Mouse (Mus musculus) spleen, postnatal 4 days (tissue): ENCODE measurements at regions not wholly inside any gene's neighbourhood (a gene's known extent, or its start where the extent isn't known, plus 50 kb on each side); places are given as distances from the start of the nearest gene placed in this dataset.

Experiments used
- DNase-seq, 2 experiments: peaks; one replicate each; pipeline ENCODE4 v3.0.0; 2022; ENCODE audit warnings: low spot score in 2 of 2

DNA sequence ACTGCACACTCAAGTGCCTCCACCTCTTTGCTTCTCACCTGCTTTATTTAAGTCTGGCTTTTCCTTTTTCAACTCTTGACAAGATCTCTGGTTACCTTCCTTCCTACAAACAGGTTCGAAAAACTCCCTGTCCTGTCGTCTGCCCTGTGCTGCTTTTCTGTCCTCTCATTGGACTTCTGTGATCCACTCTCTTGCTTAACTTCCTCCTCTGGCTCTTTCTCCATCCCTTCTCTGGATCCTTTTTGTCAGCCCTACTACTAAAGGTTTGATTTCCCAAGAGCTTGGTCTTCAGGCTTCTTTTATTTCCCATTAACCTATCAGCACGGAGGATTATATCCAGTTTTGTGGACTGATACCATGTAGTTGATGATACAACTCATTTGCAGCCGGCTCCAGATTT is 149.8 kb downstream of the Satb1 start:
- no peak for DNase-seq

DNA sequence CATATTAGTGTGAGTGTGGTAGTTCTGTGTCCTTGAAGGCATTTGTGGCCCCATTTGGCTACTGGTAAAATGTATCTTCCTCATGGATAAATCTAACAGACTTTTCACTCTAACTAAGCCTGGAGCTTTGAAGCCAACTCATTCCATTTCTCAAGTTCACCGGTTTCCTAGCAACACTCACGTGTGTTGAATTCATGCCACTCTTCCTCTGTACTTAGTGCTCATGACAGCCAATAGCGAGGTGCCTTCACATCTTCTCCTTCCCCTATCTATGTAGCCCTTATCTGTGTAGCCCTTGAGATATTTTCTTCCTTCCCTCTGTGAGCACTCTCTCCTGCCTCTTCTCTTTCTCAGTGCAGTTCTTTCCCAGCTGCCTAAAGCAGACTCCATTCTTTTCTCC is 150.7 kb downstream of the Satb1 start:
- no peak for DNase-seq

DNA sequence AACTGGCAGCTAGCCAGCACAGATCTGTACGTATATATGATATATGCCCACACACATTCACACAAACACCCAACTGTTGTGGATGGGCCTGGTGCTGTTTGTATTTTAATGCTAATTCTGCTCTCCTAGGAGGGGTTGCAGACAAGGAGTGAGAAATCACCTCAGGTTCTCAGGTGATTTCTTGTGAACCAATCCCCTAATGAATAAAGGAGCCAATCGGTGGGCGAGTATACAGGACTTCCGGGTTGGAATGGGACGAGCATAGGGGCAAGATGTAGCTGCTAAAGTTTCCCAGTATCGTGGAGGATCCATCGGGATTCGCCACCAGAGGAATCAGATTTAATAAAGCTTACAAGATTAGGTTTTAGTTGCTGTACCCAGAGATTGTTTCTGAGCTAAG is 155.6 kb downstream of the Satb1 start:
- DNase-seq = no peak

DNA sequence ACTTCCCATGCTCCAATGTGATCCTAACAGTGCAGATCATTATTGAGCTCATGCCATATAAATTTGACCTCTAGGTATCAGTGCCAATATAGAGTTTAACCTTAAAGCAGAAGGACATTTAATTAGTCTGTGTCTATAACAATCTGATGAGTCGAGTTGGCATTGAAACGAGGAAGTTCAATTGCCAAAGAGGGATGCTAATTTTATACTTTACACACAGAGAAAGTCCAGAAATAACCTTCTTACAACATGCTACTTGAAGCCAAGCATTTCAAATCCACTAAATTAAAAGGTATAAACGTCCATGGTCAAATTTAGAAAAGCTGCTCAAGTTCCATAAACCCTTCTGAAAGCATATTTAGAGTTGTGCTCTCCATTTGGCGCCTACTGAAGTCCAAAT is 174.7 kb downstream of the Satb1 start:
- DNase-seq = no peak

DNA sequence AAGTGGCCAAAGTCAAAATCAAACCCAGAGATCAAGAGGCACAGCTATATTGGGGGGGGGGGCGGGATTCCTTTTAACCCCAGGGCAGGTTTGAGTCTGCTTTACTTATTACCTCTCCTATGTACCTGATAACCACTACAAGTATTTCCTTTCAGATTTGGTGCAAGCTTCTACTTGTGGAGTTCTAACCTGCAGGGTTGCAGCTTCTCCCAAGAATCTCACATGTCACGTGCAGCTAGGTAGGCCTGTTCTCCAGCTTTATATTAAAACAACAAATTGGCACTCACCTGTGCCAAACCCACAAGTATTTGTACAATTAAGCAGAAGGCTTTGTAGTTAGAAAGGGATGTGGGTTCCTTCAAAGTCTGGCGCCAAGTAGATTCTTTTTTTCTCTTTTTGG is 179.2 kb downstream of the Satb1 start:
- DNase-seq = no peak

DNA sequence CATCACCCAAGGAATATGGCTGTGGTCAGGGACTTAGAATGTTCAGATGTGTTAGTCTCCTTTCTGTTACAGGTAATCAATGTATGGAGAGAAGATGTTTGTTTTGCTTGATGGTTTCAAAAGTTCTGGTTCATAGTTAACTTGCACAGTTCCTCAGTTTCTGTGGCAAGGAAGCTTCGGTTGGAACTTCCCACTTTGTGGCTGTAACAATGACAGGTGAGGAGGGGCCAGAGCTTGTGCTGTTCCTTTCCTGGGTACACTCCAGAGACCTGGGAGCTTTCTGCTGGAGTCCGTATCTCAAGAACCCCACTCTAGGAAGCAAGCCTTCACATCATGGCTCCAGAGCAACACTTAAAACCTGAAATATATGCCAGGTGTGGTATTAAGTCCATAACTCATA is 181.2 kb downstream of the Satb1 start:
- DNase-seq = no peak

DNA sequence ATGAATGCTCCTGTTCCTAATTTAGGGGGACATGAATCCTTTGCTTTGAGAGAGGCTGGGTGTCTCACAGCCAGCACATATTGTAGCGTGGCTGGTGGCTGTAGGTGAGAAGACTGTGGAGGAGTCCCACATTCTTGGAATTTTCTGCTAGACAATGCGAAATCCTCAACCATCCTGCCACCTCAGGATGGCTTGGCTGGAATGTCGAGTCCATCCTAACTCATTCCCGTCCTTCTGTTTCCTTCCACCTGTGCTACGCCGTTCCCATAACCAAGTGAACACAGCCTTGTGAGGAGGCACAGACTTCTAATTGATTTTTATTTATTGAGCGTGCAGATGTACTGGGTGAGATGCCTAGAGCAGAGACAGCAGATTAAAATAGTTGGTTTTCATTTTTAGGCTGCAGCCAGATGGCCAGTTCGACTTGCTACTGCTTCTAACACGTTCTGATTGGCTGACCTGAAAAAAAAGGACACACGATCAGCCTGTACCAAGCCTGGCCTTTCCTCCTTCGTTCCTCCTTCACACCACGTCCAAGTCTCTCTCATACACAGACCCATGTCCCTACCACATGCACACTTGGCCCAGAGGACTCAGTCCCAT is 183.8 kb downstream of the Satb1 start:
- DNase-seq = no peak

DNA sequence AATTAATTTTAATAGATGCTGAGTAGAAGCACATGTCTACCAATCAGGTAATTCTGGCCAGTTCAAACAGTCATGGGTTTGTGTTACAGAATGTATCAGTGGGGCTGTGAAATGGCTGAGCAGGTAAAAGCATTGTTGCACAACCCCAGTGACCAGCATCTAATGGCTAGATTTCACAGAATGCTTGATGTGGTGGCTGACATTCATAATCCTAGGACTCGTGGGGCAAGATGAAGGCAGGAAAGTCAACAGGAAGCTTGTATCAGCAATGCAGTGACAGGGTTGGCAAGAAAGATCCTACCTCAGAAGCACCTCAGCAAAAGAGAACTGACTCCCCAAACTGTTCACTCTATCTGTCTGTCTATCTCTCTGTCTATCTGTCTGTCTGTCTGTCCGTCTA is 186.7 kb downstream of the Satb1 start:
- DNase-seq = no peak

DNA sequence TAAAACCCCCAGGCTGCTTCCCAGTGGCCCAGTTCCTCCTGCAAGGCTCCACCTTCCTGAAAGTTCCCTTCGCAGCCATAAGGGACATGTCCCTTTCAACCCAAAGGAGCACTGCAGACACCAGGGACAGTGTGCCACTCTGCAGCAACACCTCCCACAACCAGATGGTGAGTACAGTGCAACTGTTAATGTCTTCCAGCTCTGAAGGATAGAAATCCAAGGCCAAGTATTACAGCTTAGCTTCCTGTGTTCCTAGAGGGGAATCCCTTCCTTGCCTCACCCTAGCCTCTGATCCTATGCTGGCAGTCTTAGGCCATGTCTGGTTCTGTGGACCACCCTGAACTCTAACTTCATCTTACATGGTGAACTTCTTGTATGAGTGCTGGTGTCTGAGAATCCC is 187.2 kb downstream of the Satb1 start:
- no peak for DNase-seq

DNA sequence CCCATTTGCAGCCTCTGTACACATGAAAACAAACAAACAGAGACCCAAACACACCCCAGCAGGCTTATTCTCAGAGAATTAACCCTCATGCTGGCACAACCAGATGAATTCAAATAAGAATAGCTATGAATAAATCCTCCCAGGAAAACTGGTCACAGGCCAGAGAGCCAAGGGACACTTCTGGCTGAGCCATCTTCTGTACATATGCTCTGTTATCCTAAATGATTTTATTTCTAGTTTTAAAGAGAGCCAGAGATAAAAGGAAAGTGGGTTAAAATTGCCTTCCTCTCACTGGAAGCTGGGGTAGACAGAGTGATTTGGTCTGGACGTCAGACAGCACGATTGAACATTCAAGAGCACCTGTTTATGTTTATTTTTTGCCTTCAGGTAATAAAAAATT is 190.4 kb downstream of the Satb1 start:
- no peak for DNase-seq

DNA sequence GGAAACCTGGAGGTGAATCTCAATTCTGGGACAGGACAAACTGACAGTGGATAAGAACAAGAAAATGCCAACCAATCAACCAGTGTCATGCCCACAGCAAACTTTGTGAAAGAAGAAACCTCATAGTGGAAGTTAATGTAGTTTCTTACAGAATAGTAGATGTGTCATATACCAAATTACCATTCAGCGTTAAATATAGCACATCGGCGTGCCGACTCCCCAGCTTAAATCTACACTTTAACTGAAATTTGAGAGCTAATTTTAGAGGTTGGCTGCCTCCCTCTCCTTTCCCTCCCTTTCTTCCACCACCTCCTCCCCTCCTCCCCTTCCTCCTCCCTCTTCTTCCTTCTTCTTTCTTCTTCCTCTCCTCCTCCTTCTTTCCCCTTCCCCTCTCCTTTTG is 197.2 kb downstream of the Satb1 start:
- no peak for DNase-seq

DNA sequence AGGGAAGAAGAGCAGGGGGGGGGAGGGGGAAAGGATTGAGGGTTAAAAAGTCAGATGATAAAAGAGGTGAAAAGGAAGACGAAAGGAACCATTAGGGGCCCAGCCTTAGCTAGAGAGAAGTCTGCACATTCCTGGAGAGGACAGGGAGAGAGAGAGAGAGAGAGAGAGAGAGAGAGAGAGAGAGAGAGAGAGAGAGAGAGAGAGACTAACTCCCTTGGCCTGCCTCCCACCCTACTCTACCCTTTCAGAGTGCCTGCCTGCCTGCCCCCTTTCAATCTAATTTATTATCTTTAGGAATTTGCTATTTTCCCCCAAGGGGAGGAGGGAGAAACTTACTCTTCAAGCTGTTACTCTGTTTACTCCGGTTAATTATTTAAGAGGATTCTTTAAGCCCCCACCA is 201.5 kb downstream of the Satb1 start:
- no peak for DNase-seq

DNA sequence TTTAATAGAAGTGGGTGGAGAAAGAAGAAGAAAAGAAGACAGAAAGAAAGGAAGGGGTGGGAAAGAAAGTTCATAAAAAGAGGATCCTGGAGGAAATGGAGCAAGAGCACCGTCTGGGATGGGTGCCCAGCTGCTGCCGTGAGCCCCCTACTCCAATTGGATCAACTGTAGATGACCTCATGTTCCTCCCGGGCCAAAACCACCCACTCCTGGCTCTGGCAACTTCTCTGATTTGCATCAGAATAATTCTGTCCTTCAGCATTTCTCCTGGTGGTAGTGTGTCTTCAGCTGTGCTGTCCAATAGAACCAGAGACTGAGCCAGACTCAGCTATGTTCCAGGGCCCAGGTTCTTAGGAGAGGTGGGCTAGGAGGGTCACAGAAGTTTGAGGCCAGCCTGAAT is 212.6 kb downstream of the Satb1 start:
- DNase-seq = no peak

DNA sequence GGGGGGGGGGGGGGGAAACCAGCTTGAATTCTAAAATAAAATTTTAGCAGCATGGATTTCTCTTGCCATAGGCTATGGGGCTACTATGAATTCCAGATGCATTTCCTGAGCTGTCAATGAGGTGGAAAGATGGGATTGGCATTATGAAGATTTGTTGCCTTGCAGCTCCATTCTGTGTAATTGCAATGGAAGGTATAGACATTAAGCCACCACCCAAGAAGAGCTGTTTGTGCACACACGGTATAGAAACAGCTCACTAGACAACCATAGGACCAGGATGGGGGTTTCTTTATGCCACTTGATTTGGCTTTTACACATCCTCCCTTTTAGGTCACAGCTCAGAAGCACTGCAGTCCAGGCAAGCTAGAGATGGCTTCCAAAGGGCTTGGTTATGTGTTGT is 247.8 kb downstream of the Satb1 start:
- DNase-seq = no peak

DNA sequence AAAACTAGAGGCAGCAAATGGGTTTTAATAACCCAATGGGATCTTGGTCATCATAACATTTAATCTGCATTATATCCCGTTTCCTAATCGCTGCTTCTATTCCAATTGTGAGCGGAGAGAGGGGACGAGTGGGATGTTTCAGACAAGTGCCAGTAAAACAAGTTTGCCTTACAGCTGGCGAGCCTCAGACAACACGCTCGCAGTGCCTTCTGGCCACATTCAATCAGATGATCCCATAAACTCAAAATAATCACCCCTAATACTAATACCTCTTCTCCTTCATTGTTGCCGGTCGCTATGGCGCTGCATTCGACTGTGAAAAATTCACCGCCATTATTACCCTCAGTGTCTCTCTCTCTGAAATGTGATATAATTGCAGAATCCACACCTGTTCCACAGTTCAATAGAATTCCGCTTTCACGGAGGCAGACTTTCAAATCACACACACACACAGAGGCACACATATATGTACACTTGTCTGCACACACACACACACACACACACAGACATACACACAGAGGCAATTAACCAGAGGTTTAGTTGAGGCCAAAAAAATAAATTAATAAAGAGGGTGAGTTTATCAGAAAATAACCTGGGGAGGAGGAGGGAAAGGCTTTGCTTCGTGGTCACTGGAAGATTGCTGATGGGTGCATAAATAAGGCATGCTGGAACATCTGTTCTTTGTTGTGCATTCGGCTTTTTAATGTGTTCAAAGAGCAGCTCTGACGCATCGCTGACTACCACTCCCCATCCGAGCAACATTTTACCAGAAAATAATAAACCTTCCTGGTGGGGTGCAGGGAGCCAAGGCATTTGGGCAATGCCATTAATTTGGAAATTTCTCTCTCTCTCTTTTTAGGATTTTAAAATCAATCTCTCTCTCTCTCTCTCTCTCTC is 248.9 kb downstream of the Satb1 start:
- DNase-seq = no peak

DNA sequence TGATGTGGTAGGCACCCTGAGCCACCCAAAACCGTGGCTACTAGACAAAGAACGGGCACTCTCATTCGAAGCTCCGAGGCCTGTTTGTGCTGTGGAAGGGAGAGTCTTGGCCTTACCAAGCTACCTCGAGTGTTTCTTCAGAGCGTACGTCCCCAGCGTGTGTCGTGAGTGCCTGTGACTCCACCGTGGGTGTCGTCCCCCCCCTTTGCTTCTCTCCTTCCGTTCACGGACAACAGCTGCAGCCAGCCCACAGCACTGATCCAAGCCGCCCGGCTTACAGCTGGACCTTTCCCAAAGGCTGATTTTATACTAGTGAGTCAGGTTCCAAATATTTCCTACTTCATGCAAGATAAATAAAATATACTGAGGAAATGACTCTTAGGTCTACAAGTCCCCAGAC is 249.8 kb downstream of the Satb1 start:
- DNase-seq = no peak

DNA sequence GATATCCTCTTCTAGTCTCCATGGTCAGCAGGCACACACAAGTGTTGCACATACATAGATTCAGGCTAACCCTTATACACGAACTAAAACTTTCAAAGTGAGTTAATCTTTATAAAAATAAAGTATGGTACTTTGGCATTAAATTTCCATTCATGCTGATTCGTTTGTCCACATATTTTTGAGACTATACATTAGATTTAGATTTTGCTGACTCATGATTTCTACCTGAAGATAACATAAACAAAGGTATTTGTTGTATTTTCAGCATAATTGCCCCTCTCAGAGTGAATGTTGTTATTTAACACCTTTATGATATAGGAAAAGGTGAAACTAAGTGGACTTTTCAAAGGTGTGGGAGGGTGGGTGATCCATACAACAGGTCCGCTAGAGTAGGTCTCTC is 277.2 kb downstream of the Satb1 start:
- DNase-seq = no peak

DNA sequence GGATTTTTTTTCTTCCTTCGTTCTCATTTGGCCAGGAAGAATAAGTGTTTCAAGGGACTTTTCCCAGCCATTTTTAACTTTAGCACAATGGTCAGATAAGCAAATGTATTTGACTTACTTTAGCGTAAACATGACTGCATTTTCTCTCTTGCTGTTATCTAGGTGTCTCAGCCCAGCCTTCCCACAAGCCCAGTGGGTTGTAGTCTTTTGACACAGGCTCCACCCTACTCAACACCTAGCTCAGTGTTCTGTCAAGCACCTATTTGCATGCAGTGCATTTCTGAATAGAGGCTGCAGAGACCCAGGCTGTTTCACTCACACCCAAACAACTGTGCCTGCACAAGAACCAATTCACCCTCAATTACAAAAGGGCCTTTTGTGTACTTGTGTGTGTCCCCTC is 278.6 kb downstream of the Satb1 start:
- no peak for DNase-seq

DNA sequence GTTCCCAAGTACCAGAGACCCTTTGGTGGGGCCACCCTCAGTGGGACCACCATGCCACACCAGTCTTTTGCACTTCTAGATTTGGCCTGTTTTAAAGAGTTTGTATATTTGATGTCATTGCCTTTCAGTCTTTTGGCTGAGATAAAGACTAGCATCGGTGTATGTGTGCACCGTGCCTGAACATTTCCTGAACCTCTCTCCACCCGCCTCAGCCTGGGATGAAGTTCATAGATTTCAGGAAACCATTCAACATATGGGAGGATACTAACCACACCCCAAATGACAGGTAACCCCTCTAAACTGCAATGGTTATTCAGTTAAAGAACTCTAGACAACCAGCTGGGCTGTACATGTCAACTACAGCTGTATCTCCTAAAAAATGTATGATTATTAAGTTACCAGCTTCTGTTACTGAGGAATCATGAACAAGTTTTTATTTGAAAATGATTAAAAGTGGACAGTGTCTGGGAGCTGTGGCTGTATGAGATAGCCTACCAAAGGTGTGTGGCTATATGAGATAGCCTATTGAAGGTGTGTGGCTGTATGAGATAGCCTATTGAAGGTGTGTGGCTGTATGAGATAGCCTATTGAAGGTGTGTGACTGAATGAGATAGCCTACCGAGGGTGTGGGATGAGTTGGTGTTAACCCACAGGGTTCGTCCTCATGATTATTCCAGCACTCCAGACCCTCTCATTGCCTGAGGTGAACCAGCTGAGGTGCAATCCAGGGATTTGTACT is 280.6 kb downstream of the Satb1 start:
- no peak for DNase-seq

DNA sequence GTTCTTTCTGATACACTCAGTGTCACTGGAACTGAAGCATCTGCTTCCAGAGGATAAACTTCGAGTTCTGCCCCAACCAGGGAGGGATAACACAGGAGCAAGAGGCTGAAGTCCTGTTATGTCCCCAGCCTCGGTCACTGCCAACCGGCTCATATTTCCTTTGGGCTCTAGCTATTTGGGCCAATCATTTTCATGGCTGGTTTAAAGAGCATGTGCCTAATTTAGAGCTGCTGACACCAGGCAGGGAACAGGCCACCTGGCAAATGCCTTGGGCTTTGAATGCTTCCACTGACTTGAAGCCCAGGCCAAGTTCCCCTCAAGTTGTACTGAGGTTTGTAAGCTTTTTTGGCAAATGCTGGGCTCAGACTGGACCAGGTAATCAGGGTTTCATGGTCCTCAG is 286.1 kb downstream of the Satb1 start:
- DNase-seq = no peak

DNA sequence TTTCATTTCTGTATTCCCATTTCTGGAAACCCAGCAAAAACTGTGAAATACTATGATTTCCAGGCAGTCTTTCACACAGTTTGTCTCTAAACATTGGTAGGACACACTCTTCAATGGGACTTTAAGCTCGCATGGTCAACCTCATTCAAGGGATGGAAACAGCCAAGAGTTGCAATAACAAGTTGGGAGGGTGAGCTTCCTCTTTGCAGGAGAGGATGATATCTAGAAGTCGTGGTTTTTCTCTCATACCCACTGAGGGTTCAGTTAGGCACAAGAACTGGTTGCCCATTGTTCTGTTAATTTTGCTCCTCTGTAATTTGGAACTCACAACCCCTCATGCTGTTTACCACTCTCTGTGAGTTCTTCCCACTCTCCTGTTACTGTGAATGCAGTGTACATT is 290.5 kb downstream of the Satb1 start:
- no peak for DNase-seq

DNA sequence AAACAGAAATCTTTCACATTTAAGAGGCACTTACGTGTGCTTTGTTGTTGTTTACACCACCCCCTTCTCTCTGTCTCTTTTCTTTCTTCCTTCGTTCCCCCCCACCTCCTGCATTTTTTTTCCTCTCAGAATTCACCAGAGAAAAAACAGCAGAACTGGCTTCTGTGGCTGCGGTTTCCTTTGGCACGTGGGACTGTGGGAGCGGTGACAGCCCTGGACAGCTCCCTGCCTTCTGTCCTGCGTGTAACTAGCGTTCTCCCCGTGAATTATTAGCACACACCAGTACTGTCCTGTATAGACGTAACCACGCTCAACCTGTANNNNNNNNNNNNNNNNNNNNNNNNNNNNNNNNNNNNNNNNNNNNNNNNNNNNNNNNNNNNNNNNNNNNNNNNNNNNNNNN is 298.4 kb downstream of the Satb1 start:
- no peak for DNase-seq

DNA sequence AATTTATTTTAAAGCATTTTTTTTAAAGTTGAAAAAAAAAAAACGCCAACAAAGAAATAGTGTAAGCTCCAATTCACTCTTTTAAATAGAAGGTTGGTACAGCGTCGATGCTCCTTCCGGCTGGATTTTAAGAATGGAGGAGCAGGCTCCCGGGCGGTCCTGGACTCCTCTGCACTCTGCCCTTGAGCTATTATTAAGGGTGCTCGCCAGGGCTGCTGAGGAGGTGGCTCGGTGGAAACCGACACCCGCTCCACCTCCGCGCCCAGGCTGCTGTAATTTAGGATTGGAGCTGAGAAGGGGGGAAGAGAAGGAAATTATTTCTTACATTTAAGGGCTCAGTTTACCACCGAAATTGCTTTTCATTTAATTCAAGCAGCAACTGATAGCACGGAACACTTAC is 298.8 kb downstream of the Satb1 start:
- no peak for DNase-seq
